Mouse (Mus musculus) kidney, embryonic 14.5 days (tissue): ENCODE data around the gene Hemk1. TPM values are rescaled to one million over a fixed set of nuclear protein-coding genes. Genes with fewer than 3 reads are reported as not detected.
A peak's percentile ranks its signal among the peaks of the same experiment; 100 is the strongest.

Source experiments
- ATAC-seq: fragments of 200-750 bp; cut with Nextera tagmentation; 2 replicates; pipeline ENCODE4 v1.8.0; 2017; ENCODE audit warnings: moderate number of reproducible peaks, mild to moderate bottlenecking, moderate TSS enrichment, moderate library complexity; ENCODE audit not compliant: low FRiP score, low TSS enrichment
- H3K27ac ChIP-seq: fragments of 300-500 bp; sonication (generic); 2 replicates; pipeline ENCODE4 v1.5.1; 2014; ENCODE audit warnings: low read depth, mild to moderate bottlenecking, low read length, moderate library complexity, mixed read lengths
- H3K27me3 ChIP-seq: fragments of 300-500 bp; sonication (generic); 2 replicates; pipeline ENCODE4 v1.6.1; 2014; ENCODE audit warnings: mild to moderate bottlenecking, low read length; ENCODE audit not compliant: control insufficient read depth, insufficient read depth
- H3K36me3 ChIP-seq: fragments of 300-500 bp; sonication (generic); 2 replicates; pipeline ENCODE4 v1.6.1; 2014; ENCODE audit warnings: low read length, mixed read lengths; ENCODE audit not compliant: control insufficient read depth, insufficient read depth
- H3K4me1 ChIP-seq: fragments of 300-500 bp; sonication (generic); 2 replicates; pipeline ENCODE4 v1.6.1; 2014; ENCODE audit warnings: low read length, mixed read lengths; ENCODE audit not compliant: control insufficient read depth, insufficient read depth
- H3K4me2 ChIP-seq: fragments of 300-500 bp; sonication (generic); replicated peaks from 2 replicates; pipeline ENCODE4 v1.6.1; 2014; ENCODE audit warnings: low read depth, mild to moderate bottlenecking, low read length
- H3K4me3 ChIP-seq: fragments of 300-500 bp; sonication (generic); 2 replicates; pipeline ENCODE4 v1.5.1; 2014; ENCODE audit warnings: mild to moderate bottlenecking, low read length
- H3K9ac ChIP-seq: fragments of 300-500 bp; sonication (generic); 2 replicates; pipeline ENCODE4 v1.6.1; 2014; ENCODE audit warnings: low read depth, mild to moderate bottlenecking, low read length, moderate library complexity
- H3K9me3 ChIP-seq: fragments of 300-500 bp; sonication (generic); 2 replicates; pipeline ENCODE4 v1.6.1; 2016; ENCODE audit warnings: low read length; ENCODE audit not compliant: control insufficient read depth
- WGBS: fragments of 180-500 bp; shearing (Covaris S2); extraction: QIAGEN DNeasy Blood & Tissue Kit; methylation state at CpG from one replicate; pipeline ENCODE4 v1.1.7; 2014; 5-methylcytosine and 5-hydroxymethylcytosine counted together
- polyA plus RNA-seq: library from polyadenylated mRNA; unstranded; fragments of >200 nt; fragmentation: Nextera tagmentation; extraction: Ambion mirVana; gene quantifications from 2 replicates; pipeline ENCODE4 v1.2.1, GENCODE M21; 2014

Hemk1 gene
- polyA plus RNA-seq, 1 experiment from 2014 or later, result 11.3 TPM

GRCm38 (mm10) chr9:107278527-107279377 lies 59.4 kb downstream of the Hemk1 start:
- Histone ChIP-seq H3K4me1 (peaks cover 16% of the 10 kb centered on the region; the same call in 1 of the 2 replicates), H3K9ac (no peak overlapping the region), H3K4me3 (no peak overlapping the region), H3K4me2 (no peak overlapping the region), H3K36me3 (no peaks in the 10 kb centered on the region), H3K9me3 (no peaks in the 10 kb centered on the region), H3K27me3 (no peaks in the 10 kb centered on the region), H3K27ac (no peak overlapping the region)
- peak; percentile 24 for ATAC-seq
- WGBS, result 56% methylated on average over 8 of the region's 8 CpGs

- H3K4me3 ChIP-seq, result no peak overlapping the region
- H3K9ac ChIP-seq, result no peak overlapping the region
- H3K27ac ChIP-seq, result no peak overlapping the region
- H3K27me3 ChIP-seq, result no peaks in the 10 kb centered on the region
- H3K4me1 ChIP-seq, result peaks cover 16% of the 10 kb centered on the region; the same call in 1 of the 2 replicates
- H3K4me2 ChIP-seq, result no peak overlapping the region
- no peaks in the 10 kb centered on the region for H3K9me3 ChIP-seq
- WGBS, result 57% methylated on average over 4 of the region's 4 CpGs
- no peaks in the 10 kb centered on the region for H3K36me3 ChIP-seq
- no peak for ATAC-seq
These were observed 60.0 kb downstream of the Hemk1 start for GRCm38 (mm10) chr9:107278126-107278525.

GRCm38 (mm10) chr9:107277603-107278002 lies 60.5 kb downstream of the Hemk1 start:
- Histone ChIP-seq H3K27me3 (no peaks in the 10 kb centered on the region), H3K4me2 (no peak overlapping the region), H3K4me1 (peaks cover 16% of the 10 kb centered on the region; the same call in 1 of the 2 replicates), H3K9me3 (no peaks in the 10 kb centered on the region), H3K9ac (no peak overlapping the region), H3K27ac (no peak overlapping the region), H3K36me3 (no peaks in the 10 kb centered on the region), H3K4me3 (no peak overlapping the region)
- ATAC-seq, result no peak
- 82% methylated on average over 7 of the region's 7 CpGs for WGBS

Other genes starting within 250 kb of the Hemk1 start
- 0.23 and 0.93 TPM in 2 replicates for gene Dock3, start 106.4 kb downstream of the Hemk1 start, polyA plus RNA-seq
- 3.8 and 6.5 TPM in 2 replicates for gene Mapkapk3, start 48.5 kb downstream of the Hemk1 start, polyA plus RNA-seq
- gene Cish, start 42.3 kb downstream of the Hemk1 start, polyA plus RNA-seq, result 6.3 and 7.1 TPM in 2 replicates
- gene 6430571L13Rik, start 2.3 kb upstream of the Hemk1 start, polyA plus RNA-seq, result 0.31 and 0.43 TPM in 2 replicates
- gene Cacna2d2, start 61.3 kb upstream of the Hemk1 start, polyA plus RNA-seq, result 0.77 and 0.87 TPM in 2 replicates
- gene Tmem115, start 195.6 kb upstream of the Hemk1 start, polyA plus RNA-seq, result 45.0 and 49.9 TPM in 2 replicates
- gene Cyb561d2, start 203.8 kb upstream of the Hemk1 start, polyA plus RNA-seq, result 28.7 and 32.3 TPM in 2 replicates
- 41.0 and 48.6 TPM in 2 replicates for gene Nprl2, start 203.9 kb upstream of the Hemk1 start, polyA plus RNA-seq
- 0.76 and 1.7 TPM in 2 replicates for gene Zmynd10, start 208.9 kb upstream of the Hemk1 start, polyA plus RNA-seq
- 53.2 and 60.1 TPM in 2 replicates for gene Rassf1, start 213.2 kb upstream of the Hemk1 start, polyA plus RNA-seq
- gene Tusc2, start 224.9 kb upstream of the Hemk1 start, polyA plus RNA-seq, result 39.0 and 45.9 TPM in 2 replicates
- 135 and 136 TPM in 2 replicates for gene Hyal2, start 229.6 kb upstream of the Hemk1 start, polyA plus RNA-seq
- 6.8 and 7.3 TPM in 2 replicates for gene Hyal1, start 238.6 kb upstream of the Hemk1 start, polyA plus RNA-seq
- 16.0 and 18.4 TPM in 2 replicates for gene Naa80, start 240.5 kb upstream of the Hemk1 start, polyA plus RNA-seq
- gene Hyal3, start 242.5 kb upstream of the Hemk1 start, polyA plus RNA-seq, result 0.84 and 1.5 TPM in 2 replicates
- gene Ifrd2, start 249.3 kb upstream of the Hemk1 start, polyA plus RNA-seq, result 59.1 and 61.4 TPM in 2 replicates